Mouse (Mus musculus): Measurements from ENCODE around the gene Vezt.

DNA sequence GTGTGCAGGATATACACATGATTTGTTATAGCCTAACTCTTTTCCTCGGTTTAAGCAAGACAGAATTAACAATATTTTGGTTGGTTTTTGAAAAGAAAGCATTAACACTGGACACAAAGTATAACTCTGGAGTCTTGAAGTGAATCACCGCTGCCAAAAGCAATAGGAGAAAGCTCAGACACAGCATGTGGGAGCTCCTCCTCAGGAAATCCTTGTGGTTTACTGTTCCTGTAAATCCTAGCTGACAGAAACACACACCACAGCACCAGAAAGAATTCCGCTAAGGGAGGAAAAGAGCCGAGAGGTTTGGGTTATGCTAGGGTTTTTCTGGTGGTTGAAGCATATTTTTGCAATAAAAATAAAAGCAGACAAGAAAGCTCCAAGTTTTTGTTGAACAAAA, 21.4 kb downstream of the Vezt start:
- TF ChIP-seq CTCF (IDR thresholded peaks at IDR 0.05; ENCODE audit: control insufficient read depth, insufficient read depth, insufficient read length) (no peak), MYOG (IDR thresholded peaks at IDR 0.05; ENCODE audit: control insufficient read depth, extremely low read depth, insufficient read length) (no peak)
